Mouse (Mus musculus): ENCODE data around the gene Fam171a1. TPM values are rescaled to one million over a fixed set of nuclear protein-coding genes. Genes with fewer than 3 reads are reported as not detected.

Gene Fam171a1
- total RNA-seq, 2 experiments from 2014 or later, result 0.08 TPM; not detected in 1

GRCm38 (mm10) chr2:3218225-3218624 is 104.2 kb downstream of the Fam171a1 start:
- ATAC-seq (replicated peaks; ENCODE audit: low FRiP score, poor library complexity, severe bottlenecking), result no peak

GRCm38 (mm10) chr2:3228475-3228874 is 114.5 kb downstream of the Fam171a1 start:
- ATAC-seq (replicated peaks; ENCODE audit: low FRiP score, poor library complexity, severe bottlenecking), result no peak

- ATAC-seq (replicated peaks; ENCODE audit: low FRiP score, poor library complexity, severe bottlenecking), result no peak
Measured at GRCm38 (mm10) chr2:3229060-3229459, 115.0 kb downstream of the Fam171a1 start.

DNA sequence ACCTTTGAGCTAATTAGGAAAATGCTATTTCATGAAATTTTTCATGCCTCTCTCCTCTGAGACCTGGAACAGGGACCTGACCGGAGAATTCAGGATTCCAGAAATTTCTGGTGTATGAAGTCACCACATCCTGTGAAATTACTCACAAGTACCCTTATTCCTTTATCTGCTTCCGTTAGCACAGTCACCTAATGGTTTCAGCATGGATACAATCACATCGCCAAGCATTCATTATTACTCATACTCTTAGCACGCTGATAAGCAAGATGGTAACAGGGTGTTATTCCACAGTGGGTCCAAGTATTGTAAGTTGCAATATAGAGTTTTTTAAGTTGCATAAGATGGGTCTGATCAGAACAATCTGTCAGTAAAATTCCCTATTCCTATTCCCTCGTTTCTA is 125.2 kb downstream of the Fam171a1 start:
- ATAC-seq (replicated peaks; ENCODE audit: low FRiP score, poor library complexity, severe bottlenecking), result no peak

DNA sequence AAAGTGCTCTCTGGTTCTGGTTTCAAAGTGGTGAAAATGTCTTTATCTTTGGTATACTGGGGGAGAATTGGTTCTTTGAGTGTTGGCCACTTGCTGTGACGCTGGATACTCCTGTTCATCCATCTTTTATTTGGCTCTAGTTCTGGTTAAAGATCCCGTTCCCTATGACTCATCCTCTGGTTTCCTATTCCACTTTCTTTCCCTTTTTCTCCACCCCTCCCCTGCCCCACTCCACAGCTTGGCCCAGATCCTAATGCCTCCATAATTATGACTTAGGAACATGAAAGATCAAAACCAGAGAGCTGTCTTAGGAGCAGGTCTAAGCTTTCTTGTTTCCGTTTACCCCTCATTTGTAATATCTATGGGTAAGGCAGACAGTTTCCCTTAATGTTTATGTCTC is 130.2 kb downstream of the Fam171a1 start:
- ATAC-seq (replicated peaks; ENCODE audit: low FRiP score, poor library complexity, severe bottlenecking), result no peak

- no peak for ATAC-seq (replicated peaks; ENCODE audit: low FRiP score, poor library complexity, severe bottlenecking)
Measured at GRCm38 (mm10) chr2:3251309-3251708, 137.3 kb downstream of the Fam171a1 start.

DNA sequence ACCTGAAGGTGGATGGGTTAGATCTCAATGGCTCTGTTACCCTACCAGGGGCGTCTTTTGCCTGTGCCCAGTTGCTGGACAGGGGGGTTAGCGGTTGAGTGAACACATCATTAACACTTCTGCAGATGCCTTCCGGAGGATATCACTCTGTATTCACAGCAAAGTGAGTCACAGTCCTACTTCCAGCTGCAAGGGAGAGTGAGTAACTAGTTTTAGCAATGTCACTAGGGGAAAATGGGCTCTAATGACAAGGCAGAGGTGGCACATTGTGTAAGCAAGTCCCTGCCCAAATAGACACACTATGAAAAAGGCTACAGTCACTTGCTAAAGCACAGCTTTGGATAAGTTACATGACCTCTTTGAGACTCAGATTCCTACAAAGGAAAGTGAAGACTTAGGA is 152.4 kb downstream of the Fam171a1 start:
- no peak for ATAC-seq (replicated peaks; ENCODE audit: low FRiP score, poor library complexity, severe bottlenecking)

- ATAC-seq (replicated peaks; ENCODE audit: low FRiP score, poor library complexity, severe bottlenecking), result no peak
Measured at GRCm38 (mm10) chr2:3267879-3268278, 153.9 kb downstream of the Fam171a1 start.

- no peak for ATAC-seq (replicated peaks; ENCODE audit: low FRiP score, poor library complexity, severe bottlenecking)
Measured at GRCm38 (mm10) chr2:3273349-3273748, 159.3 kb downstream of the Fam171a1 start.

DNA sequence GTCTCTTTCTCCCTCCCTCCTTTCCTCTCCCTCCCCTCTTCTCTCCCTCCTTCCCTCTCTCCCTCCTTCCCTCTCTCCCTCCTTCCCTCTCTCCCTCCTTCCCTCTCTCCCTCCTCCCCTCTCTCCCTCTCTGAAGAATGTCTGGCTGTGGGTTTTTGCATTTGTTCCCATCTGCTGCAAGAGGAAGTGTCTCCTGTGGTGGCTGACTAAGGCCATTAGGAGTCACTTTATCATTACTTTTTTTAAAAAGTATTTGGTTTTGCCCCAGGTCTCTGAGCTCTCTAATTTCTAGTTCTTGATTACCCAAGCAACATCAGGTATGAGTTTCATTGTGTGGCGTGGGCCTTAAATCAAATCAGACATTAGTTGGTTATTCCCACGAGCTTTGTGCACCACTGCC is 162.1 kb downstream of the Fam171a1 start:
- no peak for ATAC-seq (replicated peaks; ENCODE audit: low FRiP score, poor library complexity, severe bottlenecking)

Other genes starting within 250 kb of the Fam171a1 start
- 9.7 and 11.7 TPM in 2 replicates for gene Nmt2, start 170.0 kb downstream of the Fam171a1 start, total RNA-seq (2015; ENCODE audit: low replicate concordance)
- 13.8 and 15.3 TPM in 2 replicates for gene Nmt2, start 170.0 kb downstream of the Fam171a1 start, total RNA-seq (2017; ENCODE audit: low replicate concordance)
- 2.5 and 5.8 TPM in 2 replicates for gene Rpp38, start 218.4 kb downstream of the Fam171a1 start, total RNA-seq (2015; ENCODE audit: low replicate concordance)
- gene Rpp38, start 218.4 kb downstream of the Fam171a1 start, total RNA-seq (2017; ENCODE audit: low replicate concordance), result 2.6 TPM in 1 of 2 replicates, not detected in the other
- not detected in 2 replicates for gene Acbd7, start 221.9 kb downstream of the Fam171a1 start, total RNA-seq (2015; ENCODE audit: low replicate concordance)
- not detected in 2 replicates for gene Acbd7, start 221.9 kb downstream of the Fam171a1 start, total RNA-seq (2017; ENCODE audit: low replicate concordance)

All from erythroid progenitor cell, adult 5-6 weeks (primary cell).